Mouse (Mus musculus) frontal cortex, postnatal 10 days (tissue): Measurements from ENCODE around the gene Olfr538.
"Not testable (repeated sequence)": the region's sequence is repeated elsewhere in the genome, so short reads cannot be mapped to it uniquely, and the experiment has no call there.

ENCODE experiments used
- DNase-seq, 2 experiments: peaks; one replicate each; pipeline ENCODE4 v3.0.0; 2022; ENCODE audit warnings: low spot score in 2 of 2, mixed read lengths in 1 of 2

Olfr538 gene

GRCm38 (mm10) chr7:140567586-140567985 is at the start of gene Olfr538:
TSS of gene Olfr538 (plus strand) at chr7:140567886.
- DNase-seq = no peak

GRCm38 (mm10) chr7:140539746-140540145 is 27.9 kb upstream of the Olfr538 start:
- DNase-seq = no peak

- DNase-seq = not testable (repeated sequence)
Observed at GRCm38 (mm10) chr7:140600969-140601368, 33.3 kb downstream of the Olfr538 start, which contains the start of gene Olfr46. TSS of gene Olfr46 (plus strand) at chr7:140601269.
